Mouse (Mus musculus) c-Kit-positive CD71-negative TER-119-negative erythroid progenitor cells, embryonic 14.5 days (primary cell): ENCODE data around the gene Zfp692.
"Not testable (repeated sequence)": the region's sequence is repeated elsewhere in the genome, so short reads cannot be mapped to it uniquely, and the experiment has no call there.

Experiments
- DNase-seq: peaks from one replicate; pipeline ENCODE4 v3.0.0-alpha.2; 2013; ENCODE audit warnings: low read depth

Gene Zfp692

GRCm38 (mm10) chr11:58306860-58307308 lies at the start of gene Zfp692:
TSS of gene Zfp692 (plus strand) at chr11:58307069.
- peak; percentile 80 for DNase-seq

GRCm38 (mm10) chr11:58257816-58258215 lies 49.1 kb upstream of the Zfp692 start:
- DNase-seq: no peak

- no peak for DNase-seq
Measured at GRCm38 (mm10) chr11:58260156-58260555, 46.7 kb upstream of the Zfp692 start.

- no peak for DNase-seq
Measured at GRCm38 (mm10) chr11:58261826-58262225, 45.0 kb upstream of the Zfp692 start.

- DNase-seq: no peak
Measured at GRCm38 (mm10) chr11:58262336-58262735, 44.5 kb upstream of the Zfp692 start.

- no peak for DNase-seq
Measured at GRCm38 (mm10) chr11:58263516-58263915, 43.4 kb upstream of the Zfp692 start.

GRCm38 (mm10) chr11:58264546-58264945 lies 42.3 kb upstream of the Zfp692 start:
- DNase-seq: no peak

GRCm38 (mm10) chr11:58268285-58268684 lies 38.6 kb upstream of the Zfp692 start:
- DNase-seq: no peak

GRCm38 (mm10) chr11:58274572-58274971 lies 32.3 kb upstream of the Zfp692 start, which contains the start of gene 4930438A08Rik:
TSS of gene 4930438A08Rik (plus strand) at chr11:58274799.
- no peak for DNase-seq

GRCm38 (mm10) chr11:58275756-58276155 lies 31.1 kb upstream of the Zfp692 start:
- DNase-seq: no peak

- no peak for DNase-seq
Measured at GRCm38 (mm10) chr11:58281970-58282496, 24.8 kb upstream of the Zfp692 start.

GRCm38 (mm10) chr11:58282518-58282917 lies 24.4 kb upstream of the Zfp692 start:
- no peak for DNase-seq

- DNase-seq: no peak
Measured at GRCm38 (mm10) chr11:58289992-58290682, 16.7 kb upstream of the Zfp692 start.

- DNase-seq: no peak
Measured at GRCm38 (mm10) chr11:58290812-58291211, 16.1 kb upstream of the Zfp692 start.

GRCm38 (mm10) chr11:58292791-58293190 lies 14.1 kb upstream of the Zfp692 start:
- DNase-seq: no peak

GRCm38 (mm10) chr11:58297396-58297795 lies 9.5 kb upstream of the Zfp692 start:
- DNase-seq: no peak

- peak; percentile 51 for DNase-seq
Measured at GRCm38 (mm10) chr11:58301057-58301456, 5.8 kb upstream of the Zfp692 start.

GRCm38 (mm10) chr11:58301837-58302754 lies 4.8 kb upstream of the Zfp692 start:
- DNase-seq: peak; percentile 91

GRCm38 (mm10) chr11:58302774-58303445 lies 4.0 kb upstream of the Zfp692 start:
- DNase-seq: no peak

GRCm38 (mm10) chr11:58303594-58303993 lies 3.3 kb upstream of the Zfp692 start:
- no peak for DNase-seq

GRCm38 (mm10) chr11:58305299-58305698 lies 1.6 kb upstream of the Zfp692 start:
- DNase-seq: not testable (repeated sequence)
